Mouse (Mus musculus) small intestine, adult 2 months (tissue): ENCODE measurements around the gene Cacna2d3.

ENCODE experiments used
- CTCF ChIP-seq: fragments of 200-500 bp; IDR thresholded peaks from 2 replicates; pipeline ENCODE4 v1.5.1; 2012; ENCODE audit warnings: low read depth, mild to moderate bottlenecking, control low read depth, inconsistent platforms, low read length, moderate library complexity, mixed read lengths; ENCODE audit not compliant: insufficient replicate concordance, insufficient read length; ENCODE audit errors: extremely low read depth
- POLR2A ChIP-seq: fragments of 200-500 bp; IDR thresholded peaks from 2 replicates; pipeline ENCODE4 v1.6.1; 2012; ENCODE audit warnings: low read depth, mild to moderate bottlenecking, control low read depth, inconsistent platforms, low read length, moderate library complexity

DNA sequence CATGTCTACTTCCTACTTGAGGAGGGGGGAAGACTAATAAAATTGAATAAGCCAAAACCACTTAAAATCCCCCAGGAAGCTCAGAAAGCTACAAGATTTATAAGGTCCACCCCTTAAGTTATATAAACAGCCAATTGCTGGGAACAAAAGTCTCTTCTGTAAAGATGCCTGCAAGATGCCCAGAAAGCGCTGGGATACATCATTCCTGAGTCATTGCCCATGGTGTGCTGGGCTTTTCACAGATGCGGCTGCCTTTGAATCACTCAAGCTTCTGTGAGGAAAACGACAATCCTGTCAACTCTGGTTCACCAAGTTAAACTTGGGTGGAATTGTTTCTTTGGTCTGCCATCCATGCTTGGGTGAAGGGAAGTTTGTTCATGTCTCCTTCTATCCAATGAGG, 165.5 kb downstream of the Cacna2d3 start:
- TF ChIP-seq POLR2A (no peak), CTCF (no peak)
